Mouse (Mus musculus): Measurements from ENCODE around the gene Spef1.

DNA sequence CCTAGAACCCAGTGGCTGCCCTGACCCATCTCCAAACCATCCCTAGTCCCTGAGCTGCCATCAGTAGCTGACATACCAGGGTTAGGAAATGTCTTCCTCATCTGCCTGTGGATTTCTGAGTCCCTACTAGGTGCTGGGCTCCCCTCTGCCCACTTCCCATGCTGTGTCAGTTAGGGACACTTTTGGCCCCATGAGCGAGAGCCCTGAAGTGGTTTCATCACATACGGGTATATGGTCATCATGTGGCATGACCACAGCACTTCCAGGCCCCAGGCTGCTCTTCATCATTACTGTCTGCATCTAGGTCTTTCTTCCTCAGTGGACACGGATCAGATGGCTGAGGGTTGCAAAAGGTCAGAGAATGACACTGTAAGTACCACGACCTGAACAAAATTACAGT lies 19.7 kb upstream of the Spef1 start, which contains the start of gene Ap5s1:
- TF ChIP-seq EP300 (IDR thresholded peaks at IDR 0.05) (no peak), CTCF (IDR thresholded peaks at IDR 0.05) (no peak)

Measured in lung, postnatal 0 days (tissue).